Mouse (Mus musculus) small intestine, adult 2 months (tissue): ENCODE results near the gene Tfrc.

Source experiments
- CTCF ChIP-seq: fragments of 200-500 bp; IDR thresholded peaks from 2 replicates; pipeline ENCODE4 v1.5.1; 2012; ENCODE audit warnings: low read depth, mild to moderate bottlenecking, control low read depth, inconsistent platforms, low read length, moderate library complexity, mixed read lengths; ENCODE audit not compliant: insufficient replicate concordance, insufficient read length; ENCODE audit errors: extremely low read depth
- POLR2A ChIP-seq: fragments of 200-500 bp; IDR thresholded peaks from 2 replicates; pipeline ENCODE4 v1.6.1; 2012; ENCODE audit warnings: low read depth, mild to moderate bottlenecking, control low read depth, inconsistent platforms, low read length, moderate library complexity

DNA sequence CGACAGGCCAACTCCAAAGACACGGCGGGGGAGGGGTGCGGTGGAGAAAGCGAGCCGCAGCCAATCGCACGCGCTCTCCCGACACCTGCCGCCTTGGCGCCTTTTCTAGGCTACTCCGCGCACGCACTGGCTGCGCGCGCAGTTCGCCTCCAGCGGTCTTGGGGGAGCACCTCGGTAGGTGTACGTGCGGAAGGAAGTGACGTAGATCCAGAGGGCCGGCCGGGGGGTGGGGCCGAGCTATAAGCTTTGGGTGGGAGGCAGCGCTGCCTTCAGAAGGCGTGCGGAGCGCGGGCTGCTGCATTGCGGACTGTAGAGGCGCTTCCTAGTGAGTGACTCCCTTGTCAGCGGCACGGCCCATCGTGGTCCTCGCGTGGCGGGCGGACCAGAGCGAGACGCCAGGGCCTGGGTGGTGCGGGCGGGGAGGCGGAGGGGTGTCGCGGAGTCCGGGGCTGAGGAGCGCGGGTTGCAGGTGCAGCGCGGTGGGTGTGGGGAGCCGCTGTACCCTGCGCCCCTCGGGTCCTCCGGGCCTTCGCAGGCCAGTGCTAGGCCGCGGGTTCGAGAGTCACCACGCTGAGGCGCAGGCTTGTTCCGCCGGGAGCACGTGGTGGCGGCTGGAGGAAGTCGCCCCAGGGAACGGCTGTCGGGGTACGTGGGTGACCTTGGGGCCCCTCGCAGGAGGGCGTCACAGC is at the start of gene Tfrc:
- TF ChIP-seq CTCF: no peak
- TF ChIP-seq POLR2A: peak; percentile 100
